Mouse (Mus musculus) adrenal gland, adult 18-20 months (tissue): Measurements from ENCODE around the gene Zfp326. TPM values are rescaled to one million over a fixed set of nuclear protein-coding genes. Genes with fewer than 3 reads are reported as not detected.
"Not testable (repeated sequence)": the region's sequence is repeated elsewhere in the genome, so short reads cannot be mapped to it uniquely, and the experiment has no call there.

Experiments used
- DNase-seq, 2 experiments: peaks; one replicate each; pipeline ENCODE4 v3.0.0; 2021 to 2022; ENCODE audit warnings: low spot score in 2 of 2
- total RNA-seq, 2 experiments: library from RNA; stranded (reverse); gene quantifications; 1 replicate in 1 of 2; 2 replicates in 1 of 2; pipeline ENCODE4 v1.2.3; 2021

The Zfp326 gene
- total RNA-seq, 2 experiments from 2014 or later = 26.3 to 26.4 TPM

GRCm38 (mm10) chr5:105865110-105865628 lies 11.2 kb upstream of the Zfp326 start:
- DNase-seq = not testable (repeated sequence)

- no peak for DNase-seq
Measured at GRCm38 (mm10) chr5:105867427-105867826, 8.9 kb upstream of the Zfp326 start.

GRCm38 (mm10) chr5:105867841-105868447 lies 8.4 kb upstream of the Zfp326 start:
- no peak for DNase-seq

- peak; percentile 84 to 88 for DNase-seq
Measured at GRCm38 (mm10) chr5:105868593-105868992, 7.8 kb upstream of the Zfp326 start.

DNA sequence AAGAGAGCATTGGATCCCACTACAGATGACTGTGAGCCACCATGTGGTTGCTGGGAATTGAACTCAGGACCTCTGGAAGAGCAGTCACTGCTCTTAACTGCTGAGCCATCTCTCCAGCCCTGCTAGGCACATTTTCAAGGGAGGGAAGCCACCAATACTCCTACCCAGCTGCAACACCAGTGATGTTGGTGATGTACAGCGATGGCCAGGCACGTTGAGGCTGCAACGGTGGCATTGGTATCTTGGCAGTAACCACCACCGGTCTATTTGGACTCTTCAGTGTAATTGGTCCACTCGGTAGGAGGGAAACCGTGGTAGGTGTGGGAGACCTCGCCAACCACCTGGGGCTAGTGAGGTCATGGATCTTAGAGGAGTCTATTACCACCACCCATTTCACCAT lies 6.6 kb upstream of the Zfp326 start:
- no peak for DNase-seq

DNA sequence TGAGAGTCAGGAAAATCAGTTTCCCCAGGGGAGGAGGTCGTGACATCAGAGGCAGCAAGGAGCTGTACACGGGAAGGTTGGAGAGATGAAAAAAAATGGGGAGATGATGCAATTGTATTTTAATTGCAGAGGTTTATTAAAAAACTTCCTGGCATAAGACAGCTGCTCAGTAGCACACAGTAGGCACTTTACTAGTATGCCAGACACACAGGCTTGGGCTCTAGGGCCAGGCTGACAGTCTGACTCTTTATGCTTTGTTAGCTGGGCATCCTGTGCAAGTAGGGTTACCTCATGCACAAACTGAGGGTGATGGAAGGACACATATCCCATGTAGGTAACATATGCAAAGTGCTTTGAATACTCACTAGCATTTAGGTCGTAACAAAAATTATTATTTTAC lies 5.2 kb upstream of the Zfp326 start:
- no peak for DNase-seq

DNA sequence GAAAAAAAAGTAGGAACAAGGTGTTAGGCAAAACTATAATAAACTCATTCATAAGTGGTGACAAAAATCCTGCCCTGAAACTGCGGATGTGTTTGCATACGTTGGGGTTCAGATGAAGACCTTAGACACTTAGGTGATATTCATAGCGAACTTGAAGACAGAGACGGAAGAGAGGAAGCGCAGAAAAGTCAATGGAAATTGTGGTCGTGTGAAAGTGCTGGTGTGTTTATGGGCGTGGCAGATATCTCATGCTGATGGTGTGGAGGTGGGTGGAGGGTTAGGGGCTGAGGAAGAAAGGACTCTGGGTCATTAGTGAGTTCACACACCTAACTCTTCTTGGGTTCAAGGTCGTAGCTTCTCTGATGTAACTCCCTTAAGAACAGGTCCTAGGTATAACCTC lies 4.2 kb upstream of the Zfp326 start:
- no peak for DNase-seq

GRCm38 (mm10) chr5:105872916-105873315 lies 3.4 kb upstream of the Zfp326 start:
- no peak for DNase-seq

DNA sequence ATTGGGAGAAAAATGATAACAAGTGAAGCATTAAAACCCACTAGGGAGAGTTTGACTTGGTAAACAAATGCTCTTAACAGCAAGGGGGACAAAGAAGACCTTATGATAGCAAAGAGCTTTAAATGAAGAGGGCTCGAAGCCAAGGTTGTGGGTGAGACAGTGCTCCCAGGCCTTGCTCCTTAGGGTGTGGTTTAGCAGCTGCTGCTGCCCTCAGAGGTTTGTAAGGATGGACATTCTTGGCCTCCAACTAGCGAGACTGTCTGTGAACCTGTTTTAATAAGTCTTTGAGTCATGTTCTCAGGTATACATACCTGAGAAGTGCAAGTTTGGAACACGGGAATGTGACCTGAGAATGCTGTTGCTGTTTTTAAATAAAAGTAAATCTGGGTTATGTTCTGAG lies 2.6 kb upstream of the Zfp326 start:
- DNase-seq = no peak

DNA sequence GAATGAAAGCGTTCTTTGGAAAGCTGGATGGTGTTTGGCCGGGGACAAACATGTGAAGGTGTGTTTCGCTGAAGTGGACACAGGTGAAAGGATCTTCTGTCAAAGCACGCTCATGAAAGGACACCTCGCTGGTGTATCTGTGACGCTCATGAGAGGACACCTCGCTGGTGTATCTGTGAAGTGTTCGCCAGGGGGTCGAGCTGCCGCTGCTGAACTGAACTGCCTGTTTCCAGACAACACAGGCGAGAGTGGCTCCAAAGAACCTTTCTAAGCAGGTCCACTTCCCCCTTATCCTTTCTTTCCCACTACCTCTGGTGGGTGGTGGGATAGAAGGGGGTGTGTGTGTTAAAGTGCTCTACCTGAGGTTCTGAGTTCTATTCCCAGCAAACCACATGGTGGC lies 1.9 kb upstream of the Zfp326 start:
- no peak for DNase-seq

- peak in 1 of 2 experiments; percentile 35 for DNase-seq
Measured at GRCm38 (mm10) chr5:105876925-105877774, 785 bp downstream of the Zfp326 start.

- no peak for DNase-seq
Measured at GRCm38 (mm10) chr5:105887317-105887716, 11.0 kb downstream of the Zfp326 start.

GRCm38 (mm10) chr5:105898161-105898560 lies 21.8 kb downstream of the Zfp326 start:
- no peak for DNase-seq

DNA sequence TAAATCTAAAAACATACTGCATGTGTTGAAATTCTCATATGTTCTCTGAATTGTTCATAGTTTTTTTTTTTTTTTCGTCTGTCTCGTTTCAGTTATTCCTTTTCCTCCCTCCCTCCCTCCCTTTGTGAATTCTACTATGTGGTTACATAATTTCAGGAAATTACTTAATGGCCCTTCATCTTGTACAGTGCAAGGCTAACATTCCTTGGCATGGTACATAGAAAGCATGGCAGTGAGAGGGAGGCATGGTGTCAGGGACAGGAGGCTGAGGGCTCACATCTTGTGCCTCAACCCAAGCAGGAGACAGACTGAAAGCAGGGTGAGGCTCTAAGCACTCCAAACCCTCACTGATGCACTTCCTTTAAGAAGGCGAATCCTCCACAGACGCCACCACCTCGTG lies 32.8 kb downstream of the Zfp326 start:
- DNase-seq = no peak

GRCm38 (mm10) chr5:105909671-105910070 lies 33.3 kb downstream of the Zfp326 start:
- no peak for DNase-seq

- DNase-seq = no peak
Measured at GRCm38 (mm10) chr5:105911498-105911897, 35.1 kb downstream of the Zfp326 start.

DNA sequence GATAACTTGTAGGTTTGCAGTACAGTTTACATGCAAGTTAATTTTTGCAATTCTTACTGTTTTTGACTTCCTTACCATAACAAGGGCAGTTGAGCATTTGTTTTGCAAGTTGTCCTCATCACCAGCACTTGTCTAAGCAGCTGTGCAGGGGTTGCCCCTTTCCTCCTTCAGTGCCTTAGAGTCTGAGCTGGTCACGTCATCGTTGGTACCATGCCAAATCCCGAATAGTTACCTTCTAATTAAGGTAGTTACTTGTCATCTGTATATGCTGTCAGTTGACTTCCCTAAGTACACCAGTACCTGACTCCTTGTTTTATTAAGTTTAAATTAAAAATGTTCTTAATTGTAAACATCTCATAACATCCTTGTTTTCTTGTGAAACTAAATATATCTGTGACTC lies 41.0 kb downstream of the Zfp326 start:
- no peak for DNase-seq

GRCm38 (mm10) chr5:105918289-105918688 lies 41.9 kb downstream of the Zfp326 start:
- DNase-seq = no peak

DNA sequence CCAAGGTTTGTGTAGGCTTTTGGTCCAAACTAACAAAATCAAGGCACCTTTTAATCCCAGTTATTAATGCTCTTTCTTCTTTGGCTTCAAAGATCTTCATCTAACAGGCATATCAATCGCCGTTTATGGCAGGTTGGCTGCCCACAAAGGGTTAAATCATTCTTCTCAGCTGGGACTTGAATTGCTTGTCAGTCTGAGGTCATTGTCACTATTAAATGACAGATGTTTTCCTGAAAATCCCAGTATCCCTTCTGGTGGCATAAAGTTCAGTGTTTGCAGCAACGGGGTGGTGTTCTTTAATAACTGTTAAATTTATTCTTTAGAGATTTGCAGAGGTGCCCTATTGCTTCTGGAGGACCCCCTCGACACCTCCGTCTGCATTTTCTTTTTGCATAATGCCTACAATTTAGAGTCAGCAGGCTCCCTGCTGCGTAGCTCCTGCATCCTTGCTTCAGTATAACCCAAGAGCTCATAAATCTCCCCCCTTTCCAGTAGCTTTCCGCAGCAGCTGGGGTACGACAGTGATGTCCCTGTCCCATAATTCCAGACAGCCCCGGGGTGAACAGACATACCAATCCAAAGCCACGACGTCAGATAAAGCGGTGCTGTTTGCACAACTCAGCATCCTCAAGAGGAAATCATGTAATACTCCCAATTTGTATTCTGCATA lies 46.6 kb downstream of the Zfp326 start:
- no peak for DNase-seq

GRCm38 (mm10) chr5:105924347-105924746 lies 48.0 kb downstream of the Zfp326 start:
- no peak for DNase-seq

- DNase-seq = no peak
Measured at GRCm38 (mm10) chr5:105925568-105926255, 49.3 kb downstream of the Zfp326 start.
